Mouse (Mus musculus) 3134 (cell line): ENCODE data around the gene Filip1l.
"Not testable (repeated sequence)": the region's sequence is repeated elsewhere in the genome, so short reads cannot be mapped to it uniquely, and the experiment has no call there.

ENCODE experiments used
- DNase-seq: peaks from one replicate; pipeline ENCODE4 v3.0.0-alpha.2; 2011; ENCODE audit warnings: low spot score; ENCODE audit not compliant: insufficient read length; ENCODE audit errors: extremely low read depth

Gene Filip1l

DNA sequence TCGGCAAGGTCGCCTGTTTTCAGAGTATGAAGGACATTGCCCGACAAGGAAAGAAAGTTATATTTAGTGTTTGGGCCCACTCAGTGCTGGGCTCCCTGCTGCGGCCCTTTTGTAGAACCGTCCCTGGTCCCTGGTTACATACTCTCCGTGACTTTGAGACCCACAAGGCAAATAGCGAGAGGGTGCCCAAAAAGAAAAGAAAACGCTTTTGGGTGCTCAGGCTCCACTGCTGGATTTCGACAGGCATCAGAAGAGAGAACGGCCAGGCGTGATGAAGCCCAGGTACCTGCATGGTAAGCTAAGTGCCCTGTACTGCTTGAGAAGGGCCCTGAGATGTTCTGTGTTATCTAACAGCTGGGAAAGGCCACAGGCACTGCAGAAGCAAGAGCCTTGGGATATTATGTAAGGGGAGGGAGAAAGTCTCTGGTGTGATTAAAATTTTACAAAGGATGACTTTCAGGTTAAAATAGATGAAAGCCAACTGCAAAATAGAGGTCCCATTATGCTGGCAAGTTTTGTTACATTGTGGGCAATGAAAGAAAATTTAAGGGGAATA is 351 bp downstream of the Filip1l start:
- no peak for DNase-seq

DNA sequence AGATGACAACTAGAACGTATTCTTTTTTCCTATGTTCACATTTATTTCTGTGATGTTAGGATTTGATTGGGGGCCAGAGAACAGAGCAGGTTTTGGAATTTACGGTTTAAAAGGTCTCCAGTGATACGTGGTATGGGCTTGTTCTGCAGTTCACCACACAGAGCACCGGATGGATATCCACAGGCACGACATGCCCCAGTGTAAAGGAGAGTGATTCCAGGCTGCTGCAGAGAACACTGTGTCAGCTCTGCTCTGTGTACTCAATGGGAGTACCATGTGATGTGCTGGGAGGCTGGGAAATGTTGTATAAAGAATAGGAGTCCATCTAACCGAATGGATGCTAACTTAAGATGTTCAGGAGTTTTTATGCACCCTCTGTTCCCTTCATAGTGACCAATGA is 1.0 kb downstream of the Filip1l start:
- DNase-seq, result no peak

DNA sequence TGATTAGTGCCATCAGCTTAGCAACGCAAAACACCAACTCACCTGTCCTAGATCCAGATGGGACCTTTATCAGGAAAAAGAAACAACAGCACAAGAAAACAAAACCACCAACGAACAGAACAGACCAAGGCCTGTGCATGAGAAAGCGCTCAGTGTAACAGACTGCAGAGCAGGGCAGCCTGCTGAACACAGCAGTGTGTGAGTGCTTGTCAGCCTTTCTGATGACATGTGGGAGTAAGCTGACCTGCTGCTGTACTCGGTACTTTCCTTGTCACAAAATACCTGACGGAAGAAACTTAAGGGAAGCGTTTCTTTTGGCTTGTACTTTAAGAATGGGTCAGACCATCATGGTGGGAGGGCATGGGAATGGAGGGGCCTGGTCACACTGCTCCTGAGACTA is 3.6 kb downstream of the Filip1l start:
- no peak for DNase-seq

DNA sequence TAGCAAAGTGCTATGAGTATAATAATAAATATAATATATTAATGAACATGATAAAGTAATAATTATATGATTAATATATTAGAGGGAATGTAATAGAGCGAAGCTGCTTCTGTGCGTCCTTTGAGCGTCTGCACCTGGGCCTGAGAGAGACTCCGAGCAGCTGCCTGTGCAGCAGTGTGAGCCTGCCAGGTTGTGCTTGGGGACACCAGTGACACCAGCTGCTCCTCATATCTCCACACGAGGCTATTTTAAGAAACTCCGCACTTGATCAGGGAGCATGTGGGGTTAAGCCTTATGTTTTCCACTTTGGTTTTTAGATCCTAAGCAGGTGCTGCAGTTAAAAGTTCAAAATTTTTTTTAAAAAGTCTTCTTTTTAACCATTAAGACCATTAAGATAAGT is 4.1 kb downstream of the Filip1l start:
- DNase-seq, result no peak

DNA sequence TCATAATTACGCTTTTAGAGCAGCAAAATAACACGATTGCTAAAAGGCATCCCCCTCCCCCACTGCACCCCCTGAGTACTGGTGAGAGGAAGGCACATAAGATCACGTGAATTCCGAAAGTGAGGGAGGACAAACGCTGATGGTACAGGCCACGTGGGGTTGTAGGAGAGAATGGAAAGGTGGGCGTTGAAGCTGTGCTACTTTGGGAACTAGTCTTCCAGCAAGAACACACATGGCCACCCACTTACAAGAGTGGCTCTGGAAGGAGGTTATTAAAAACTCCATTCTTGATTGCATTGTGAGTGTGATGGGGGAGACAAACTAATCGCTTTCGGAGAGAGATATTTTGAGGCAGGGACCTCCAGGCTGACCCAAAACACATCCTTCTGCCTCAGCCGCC is 6.4 kb downstream of the Filip1l start:
- DNase-seq, result no peak

DNA sequence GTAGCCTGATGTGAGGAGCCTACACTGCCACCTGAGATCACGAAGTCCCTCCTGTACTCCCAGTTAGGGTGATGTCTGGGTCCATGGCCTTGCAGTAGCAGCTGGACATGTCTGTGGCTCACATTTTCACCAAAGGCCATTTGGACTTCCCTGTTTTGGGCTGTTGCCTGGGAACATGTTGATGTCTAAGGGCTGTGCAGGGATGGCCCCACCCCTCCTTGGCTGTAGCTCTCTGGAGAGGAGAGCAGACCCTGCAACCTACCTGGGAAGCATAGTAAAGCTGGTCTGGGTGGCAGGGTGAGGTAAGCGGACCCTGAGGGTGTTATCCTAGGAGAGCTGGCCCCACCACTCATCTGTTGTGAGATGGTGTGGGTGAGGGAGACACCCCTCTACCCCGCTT is 7.9 kb downstream of the Filip1l start:
- DNase-seq, result no peak

DNA sequence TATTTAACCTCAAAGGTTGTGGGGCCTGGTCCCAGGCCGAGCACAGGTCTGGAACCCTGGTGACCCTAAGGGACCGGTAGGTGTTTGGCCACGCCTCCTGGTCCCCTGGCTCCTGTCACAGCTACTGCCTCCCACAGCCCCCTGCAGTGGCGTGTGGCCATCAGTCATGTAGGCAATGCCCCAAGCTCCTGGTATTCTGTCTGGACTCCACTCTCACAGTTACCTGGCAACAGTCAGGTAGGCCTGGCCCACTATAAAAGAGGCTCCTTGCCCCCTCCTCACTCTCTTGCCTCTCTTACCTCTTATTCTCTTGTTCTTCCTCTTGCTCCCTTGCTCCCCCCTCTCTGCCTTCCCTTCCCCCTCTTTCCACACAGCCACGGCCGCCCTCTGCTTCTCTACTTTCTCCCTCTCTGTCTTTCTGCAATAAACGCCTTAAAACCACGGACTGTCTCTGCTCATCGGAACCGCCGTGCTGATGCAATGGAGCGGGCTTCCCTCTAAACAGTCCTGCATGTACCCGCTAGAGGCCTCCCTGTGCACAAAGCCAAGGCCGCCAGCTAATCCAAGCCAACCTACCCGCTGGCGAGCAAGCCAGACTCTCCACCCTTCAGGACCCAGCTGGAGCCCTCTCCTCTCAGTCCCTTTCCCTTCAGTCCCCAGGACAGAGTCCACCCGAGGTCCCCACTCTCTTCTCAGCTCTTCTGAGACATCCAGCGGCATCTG is 9.9 kb downstream of the Filip1l start:
- DNase-seq, result no peak

DNA sequence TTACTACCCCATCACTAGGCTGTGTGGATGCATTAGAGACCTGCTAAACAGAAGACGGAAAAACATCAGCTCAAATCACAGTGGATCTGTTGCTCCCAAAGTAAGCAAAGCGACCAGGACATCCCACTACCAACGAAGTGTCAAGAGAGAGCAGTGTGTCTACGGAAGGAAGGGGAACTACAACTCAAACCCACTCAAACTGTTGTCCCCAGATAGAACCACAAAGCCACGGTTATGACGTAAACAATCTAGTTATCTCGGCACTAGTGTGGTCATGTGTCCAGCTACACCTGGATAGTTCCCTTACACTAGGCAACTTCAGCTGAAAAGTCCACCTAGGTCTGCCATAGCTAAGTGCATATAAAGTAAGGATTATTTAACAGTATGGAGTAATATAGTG is 11.6 kb downstream of the Filip1l start:
- no peak for DNase-seq

DNA sequence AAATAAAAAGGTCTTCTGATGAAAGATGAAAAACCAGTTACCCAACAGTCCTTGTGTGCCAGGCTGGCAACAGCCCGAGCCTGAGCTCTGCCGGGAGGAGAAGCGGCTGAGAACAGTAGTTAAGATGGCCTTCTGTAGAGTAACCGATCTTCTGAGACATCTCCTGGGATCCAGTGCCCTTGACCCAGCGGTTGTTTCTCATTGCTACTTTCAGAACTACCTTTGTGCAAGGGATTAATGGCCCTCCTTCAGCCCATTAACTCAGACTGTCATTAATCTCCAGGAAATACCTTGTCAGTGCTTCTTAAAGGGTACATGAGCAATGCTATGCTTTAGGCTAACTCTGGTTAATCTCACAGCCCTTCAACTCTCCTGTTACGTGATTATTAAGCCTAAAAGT is 13.2 kb downstream of the Filip1l start:
- no peak for DNase-seq

DNA sequence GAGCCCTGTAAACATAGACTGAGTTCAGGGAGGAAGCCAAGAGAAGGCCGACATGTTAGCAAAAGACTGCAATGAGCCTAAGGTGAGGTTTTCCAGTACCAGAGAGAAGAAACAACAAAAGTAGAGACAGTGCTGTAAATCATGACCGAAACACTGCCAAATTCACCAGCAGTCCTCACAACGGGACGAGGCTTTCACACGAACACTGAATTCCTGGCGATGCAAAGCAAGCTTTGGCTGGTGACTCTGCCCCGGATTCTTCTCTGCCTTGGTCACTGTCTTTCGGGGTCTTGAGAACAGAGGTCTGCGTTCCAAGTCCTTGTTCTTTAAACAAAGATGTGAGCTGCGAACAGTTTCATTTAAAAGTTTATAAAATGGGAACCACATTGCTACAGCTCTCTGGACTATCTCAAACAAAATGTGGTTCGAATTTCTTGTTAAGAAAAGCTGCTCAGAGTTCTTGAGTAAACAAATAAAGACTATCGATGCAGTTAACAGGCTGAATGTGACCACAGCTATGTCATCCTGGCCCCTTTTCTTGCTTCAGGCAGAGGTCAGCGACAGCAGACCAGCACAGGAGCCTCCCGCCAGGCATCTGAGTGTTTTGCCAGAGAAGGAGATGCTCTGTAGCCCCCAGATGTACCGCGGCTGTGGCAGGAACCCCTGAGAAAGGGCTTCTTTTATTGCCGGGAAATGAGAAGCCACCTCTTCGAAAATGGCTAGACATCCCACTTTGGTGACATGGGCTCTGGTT is 14.2 kb downstream of the Filip1l start:
- no peak for DNase-seq

DNA sequence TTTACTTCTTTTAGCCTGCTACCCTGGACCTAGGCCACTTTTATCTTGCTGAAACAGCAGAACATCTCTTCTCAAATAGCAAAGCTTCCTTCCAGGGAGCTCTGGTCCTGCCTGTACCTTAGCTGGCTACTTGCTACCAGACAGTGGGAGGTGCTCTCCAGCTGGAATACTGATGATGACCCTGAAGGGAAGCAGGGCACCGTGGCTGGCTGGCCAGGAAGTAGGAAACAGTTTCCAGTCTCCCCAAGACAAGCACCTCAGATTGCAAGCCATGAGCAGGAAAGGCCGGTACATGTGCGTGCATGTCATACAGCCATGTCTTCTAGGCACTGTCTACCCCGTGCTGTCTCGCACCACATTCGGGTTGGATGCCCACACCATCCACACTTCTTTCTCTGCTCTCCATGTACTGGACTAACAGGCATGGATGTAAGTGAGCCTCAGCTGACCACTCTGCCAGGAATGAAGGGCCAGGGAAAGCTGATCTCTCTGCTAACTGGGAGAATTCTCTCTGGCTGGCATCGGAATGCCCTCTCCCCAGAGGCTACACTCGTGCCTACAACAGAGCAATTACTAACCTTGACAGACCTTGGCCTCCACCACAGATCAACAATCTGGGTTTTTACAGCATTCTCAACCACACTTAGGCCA is 17.1 kb downstream of the Filip1l start:
- no peak for DNase-seq

DNA sequence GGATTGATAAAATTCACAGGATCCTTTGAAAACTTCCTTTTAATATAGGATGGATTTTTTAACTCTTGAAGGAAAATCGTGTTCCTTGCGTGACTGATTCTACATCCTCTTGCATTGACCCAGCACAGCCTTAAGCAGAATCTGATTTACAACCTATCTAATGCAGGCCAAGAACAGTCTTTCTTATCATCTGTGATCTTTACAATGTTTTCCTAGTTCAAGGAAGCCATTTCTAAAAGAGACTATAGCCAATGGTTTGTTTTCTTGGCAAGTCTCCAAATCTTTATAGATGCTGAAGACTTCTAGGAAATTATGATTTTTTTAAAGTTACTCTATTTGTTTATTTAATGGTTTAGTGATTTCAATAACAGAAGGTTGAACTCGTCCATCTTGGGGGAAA is 19.3 kb downstream of the Filip1l start:
- DNase-seq, result no peak

DNA sequence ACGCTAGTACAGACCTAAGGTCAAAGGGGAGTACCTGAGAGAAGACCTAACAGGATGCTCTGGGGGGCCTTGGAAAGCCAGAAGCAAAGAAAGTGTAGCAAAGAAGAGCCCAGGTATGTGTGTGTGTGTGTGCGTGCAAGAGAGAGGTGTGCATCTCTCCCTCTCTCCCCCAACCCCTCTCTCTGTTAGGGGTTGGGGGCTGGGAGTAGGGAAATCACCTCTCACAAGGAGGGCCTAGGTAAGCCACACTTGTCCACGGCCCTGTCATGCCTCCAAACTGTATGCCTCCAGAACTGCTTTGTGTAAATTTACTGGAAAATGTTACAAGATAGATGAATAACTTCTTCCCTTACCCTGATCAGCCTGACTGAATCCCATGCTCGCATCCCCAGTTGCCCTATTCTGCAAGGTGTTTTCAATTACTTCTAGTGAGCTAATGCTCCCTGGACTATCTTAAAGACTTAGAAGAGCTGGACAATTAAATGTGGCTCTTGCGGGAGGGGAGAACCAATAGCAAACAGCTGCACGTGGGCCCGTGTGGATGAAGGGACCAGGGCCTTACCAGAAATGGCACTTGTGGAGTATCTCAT is 22.4 kb downstream of the Filip1l start:
- DNase-seq, result no peak

DNA sequence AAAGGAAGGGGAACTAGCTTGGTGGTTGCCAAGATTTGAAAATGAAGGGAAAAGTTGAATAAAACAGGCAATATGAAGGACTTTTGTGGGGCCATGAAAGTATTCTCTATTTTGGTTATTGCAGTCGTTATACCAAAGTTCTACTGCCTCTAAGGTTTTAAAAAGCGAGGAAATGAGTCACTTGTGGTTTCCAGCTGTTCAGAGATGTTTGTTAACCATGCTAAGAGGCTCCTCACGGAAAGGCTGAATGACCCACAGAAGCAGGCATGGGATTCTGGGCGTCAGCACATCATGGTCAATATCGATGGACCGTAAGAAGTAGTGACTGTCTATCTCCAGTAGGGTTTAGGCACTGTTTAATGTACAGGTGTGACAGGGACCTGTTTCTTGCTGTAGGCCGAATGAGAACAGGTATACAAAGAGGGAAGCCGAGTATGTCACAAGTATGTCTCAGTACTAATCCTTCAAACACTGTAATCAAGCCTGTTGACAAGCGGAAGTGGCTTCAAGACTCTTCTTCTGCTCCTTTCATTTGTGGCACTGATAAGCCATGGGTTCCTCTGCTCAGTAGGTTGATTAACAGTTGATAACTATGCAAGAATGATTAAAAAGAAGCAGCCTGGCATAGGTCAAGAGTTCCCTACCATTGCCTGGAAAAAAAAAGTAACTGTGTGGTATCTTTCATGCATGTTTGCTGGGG is 25.9 kb downstream of the Filip1l start:
- DNase-seq, result peak; percentile 19

DNA sequence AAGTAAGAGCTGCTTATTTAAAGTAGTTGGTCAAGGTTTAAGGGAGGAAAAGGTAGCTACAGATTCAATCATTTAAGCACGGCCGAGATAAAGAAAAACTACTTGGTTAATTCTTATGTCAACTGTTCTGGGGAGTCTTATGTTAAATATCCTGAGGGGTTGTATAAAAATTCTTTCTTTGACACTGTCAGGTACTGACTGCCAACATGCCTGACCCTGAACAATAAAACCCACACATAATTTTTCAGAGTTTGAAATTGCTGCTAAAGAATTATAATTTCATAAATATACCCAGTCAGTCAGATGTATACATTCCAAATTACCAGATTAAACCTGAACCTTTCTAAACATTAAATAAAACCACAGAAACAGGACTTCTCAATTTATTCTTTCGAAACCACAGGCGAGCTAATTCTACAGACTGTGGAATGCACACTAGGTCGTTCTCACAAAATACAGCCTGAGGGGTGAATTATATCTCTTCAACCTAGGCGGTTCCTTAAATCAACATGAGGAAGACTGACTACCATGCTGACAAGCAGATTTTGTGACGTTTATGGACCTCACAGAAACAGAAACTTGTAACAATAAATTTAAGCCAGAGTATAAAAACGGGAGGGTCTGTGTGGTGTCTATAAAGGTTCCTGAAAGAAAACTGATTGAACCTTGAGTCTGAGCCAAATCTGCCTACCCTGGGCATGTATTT is 30.5 kb downstream of the Filip1l start:
- no peak for DNase-seq

DNA sequence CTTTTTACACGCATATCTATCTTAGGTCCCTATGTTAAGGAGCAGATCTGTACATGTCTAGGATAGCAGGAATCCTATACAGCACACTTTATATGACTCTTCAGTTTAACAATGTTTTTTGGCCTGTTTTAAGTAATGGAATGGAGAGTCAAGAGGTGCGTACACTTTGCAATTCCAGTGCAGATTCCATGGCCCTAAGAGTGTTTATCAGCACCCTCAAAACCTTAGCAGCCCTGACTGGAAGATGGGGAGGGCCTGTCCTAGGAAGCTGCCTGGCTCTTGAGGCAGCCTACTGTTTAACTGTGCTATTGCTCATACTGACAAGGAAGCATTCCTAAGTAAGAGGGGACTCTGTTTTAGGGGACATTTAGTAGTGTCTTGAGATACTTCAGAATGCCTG is 31.4 kb downstream of the Filip1l start:
- no peak for DNase-seq

DNA sequence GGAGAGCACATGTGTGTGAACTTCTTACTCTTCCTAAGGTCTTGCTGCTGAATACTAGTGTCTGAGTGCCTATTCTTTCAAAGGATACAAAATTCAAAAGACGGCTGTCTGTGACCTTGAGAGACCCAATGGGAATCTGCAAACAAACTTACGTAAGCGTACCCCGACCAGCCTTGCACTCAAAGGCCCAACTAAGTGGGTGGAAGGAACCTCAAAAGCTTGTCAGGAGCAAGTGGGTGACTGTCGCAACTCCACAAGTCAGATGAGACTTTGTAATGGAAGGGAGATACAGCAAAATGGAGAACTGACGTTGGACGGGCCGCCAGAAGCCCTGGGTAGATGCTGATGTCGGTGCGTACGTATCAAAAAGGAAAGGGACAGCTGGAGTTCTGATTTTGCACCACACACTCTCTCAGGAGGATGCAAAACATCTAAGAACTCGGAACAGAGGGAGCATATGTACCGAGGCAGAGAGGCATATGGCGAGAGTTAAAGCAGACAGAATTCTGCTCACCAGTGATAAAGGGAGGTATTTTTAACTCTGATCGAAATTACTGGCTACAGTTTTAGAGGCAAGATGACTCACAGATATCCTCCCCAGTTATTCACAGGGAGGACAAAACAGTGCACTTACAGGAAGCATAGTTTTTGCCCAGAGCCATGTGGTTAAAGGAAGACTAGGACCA is 36.8 kb downstream of the Filip1l start:
- no peak for DNase-seq

DNA sequence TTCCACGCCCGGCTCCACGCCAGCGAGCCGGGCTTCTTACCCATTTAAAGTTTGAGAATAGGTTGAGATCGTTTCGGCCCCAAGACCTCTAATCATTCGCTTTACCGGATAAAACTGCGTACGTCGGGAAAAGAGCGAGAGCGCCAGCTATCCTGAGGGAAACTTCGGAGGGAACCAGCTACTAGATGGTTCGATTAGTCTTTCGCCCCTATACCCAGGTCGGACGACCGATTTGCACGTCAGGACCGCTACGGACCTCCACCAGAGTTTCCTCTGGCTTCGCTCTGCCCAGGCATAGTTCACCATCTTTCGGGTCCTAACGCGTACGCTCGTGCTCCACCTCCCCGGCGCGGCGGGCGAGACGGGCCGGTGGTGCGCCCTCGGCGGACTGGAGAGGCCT is 38.3 kb downstream of the Filip1l start:
- DNase-seq, result not testable (repeated sequence)

DNA sequence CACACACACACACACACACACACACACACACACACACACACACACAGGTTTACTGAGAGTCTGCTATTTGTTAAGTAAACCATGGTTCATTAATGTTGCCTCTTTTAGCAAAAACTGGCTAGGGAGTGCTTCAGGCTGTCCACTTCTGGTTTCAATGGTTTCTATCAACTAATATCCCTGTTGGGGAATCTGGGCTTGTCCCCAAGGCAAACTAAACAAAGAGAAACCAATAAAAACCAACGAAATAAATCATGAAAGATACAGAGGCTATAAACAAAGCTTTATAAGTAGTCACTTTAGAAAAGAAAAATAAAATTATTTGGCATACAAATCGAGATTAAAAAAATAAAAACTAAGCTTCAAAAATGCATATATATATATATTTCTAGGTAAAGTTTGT is 39.6 kb downstream of the Filip1l start:
- DNase-seq, result no peak
